Mouse (Mus musculus) forebrain, embryonic 12.5 days (tissue): Measurements from ENCODE around the gene Emc6. TPM values are rescaled to one million over a fixed set of nuclear protein-coding genes. Genes with fewer than 3 reads are reported as not detected.

ENCODE experiments used
- ATAC-seq: fragments of 200-750 bp; cut with Nextera tagmentation; 2 replicates; pipeline ENCODE4 v1.8.0; 2017; ENCODE audit warnings: moderate TSS enrichment; ENCODE audit not compliant: low FRiP score
- H3K27ac ChIP-seq: fragments of 300-500 bp; sonication (generic); 2 replicates; pipeline ENCODE4 v1.5.1; 2016; ENCODE audit warnings: mild to moderate bottlenecking
- H3K27me3 ChIP-seq: fragments of 300-500 bp; sonication (generic); 2 replicates; pipeline ENCODE4 v1.6.1; 2016; ENCODE audit warnings: mild to moderate bottlenecking
- H3K36me3 ChIP-seq: fragments of 300-500 bp; sonication (generic); replicated peaks from 2 replicates; pipeline ENCODE4 v1.6.1; 2016; ENCODE audit warnings: mild to moderate bottlenecking
- H3K4me1 ChIP-seq: fragments of 300-500 bp; sonication (generic); 2 replicates; pipeline ENCODE4 v1.6.1; 2016
- H3K4me2 ChIP-seq: fragments of 300-500 bp; sonication (generic); 2 replicates; pipeline ENCODE4 v1.6.1; 2016; ENCODE audit warnings: mild to moderate bottlenecking, moderate library complexity
- H3K4me3 ChIP-seq: fragments of 300-500 bp; sonication (generic); replicated peaks from 2 replicates; pipeline ENCODE4 v1.5.1; 2016; ENCODE audit warnings: mild to moderate bottlenecking
- H3K9ac ChIP-seq: fragments of 300-500 bp; sonication (generic); 2 replicates; pipeline ENCODE4 v1.6.1; 2016; ENCODE audit warnings: mild to moderate bottlenecking
- H3K9me3 ChIP-seq: fragments of 300-500 bp; sonication (generic); 2 replicates; pipeline ENCODE4 v1.6.1; 2016
- WGBS: fragments of 180-500 bp; shearing (Covaris S2); methylation state at CpG from one replicate; pipeline ENCODE4 v1.1.7; 2016; 5-methylcytosine and 5-hydroxymethylcytosine counted together
- polyA plus RNA-seq: library from polyadenylated mRNA; unstranded; fragments of >200 nt; fragmentation: Nextera tagmentation; extraction: Ambion mirVana; gene quantifications from 2 replicates; pipeline ENCODE4 v1.2.1, GENCODE M21; 2016

The Emc6 gene
- polyA plus RNA-seq, 1 experiment from 2014 or later = 123 TPM

DNA sequence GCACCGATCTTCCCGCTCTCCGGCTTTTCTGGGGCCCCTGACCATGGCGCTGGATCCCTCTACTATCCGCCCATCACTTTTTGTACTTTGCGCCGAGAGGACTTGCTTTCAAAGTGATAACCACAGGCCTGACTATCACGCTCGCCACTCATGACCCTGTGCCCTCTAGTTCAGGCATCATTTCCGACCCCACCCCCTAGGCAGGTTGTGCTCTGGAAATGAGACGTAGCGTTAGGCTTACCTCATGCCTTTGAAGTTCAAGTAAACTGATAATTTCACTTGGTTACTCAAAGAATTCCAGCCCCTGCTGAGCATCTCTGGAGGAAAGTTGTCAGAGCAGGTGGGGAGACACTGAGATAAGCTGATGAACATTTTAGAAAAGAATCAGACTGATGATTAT, 23.0 kb upstream of the Emc6 start:
- Histone ChIP-seq H3K36me3 (no peaks in the 10 kb centered on the region), H3K4me2 (peak overlapping the region; percentile 95), H3K9me3 (no peaks in the 10 kb centered on the region), H3K27ac (no peak overlapping the region), H3K4me3 (peak overlapping the region; percentile 61), H3K27me3 (peaks cover 10% of the 10 kb centered on the region; the same call in 1 of the 2 replicates), H3K9ac (peak overlapping the region; percentile 78), H3K4me1 (peaks cover 16% of the 10 kb centered on the region)
- no peak for ATAC-seq
- WGBS = 5% methylated on average over 12 of the region's 12 CpGs

DNA sequence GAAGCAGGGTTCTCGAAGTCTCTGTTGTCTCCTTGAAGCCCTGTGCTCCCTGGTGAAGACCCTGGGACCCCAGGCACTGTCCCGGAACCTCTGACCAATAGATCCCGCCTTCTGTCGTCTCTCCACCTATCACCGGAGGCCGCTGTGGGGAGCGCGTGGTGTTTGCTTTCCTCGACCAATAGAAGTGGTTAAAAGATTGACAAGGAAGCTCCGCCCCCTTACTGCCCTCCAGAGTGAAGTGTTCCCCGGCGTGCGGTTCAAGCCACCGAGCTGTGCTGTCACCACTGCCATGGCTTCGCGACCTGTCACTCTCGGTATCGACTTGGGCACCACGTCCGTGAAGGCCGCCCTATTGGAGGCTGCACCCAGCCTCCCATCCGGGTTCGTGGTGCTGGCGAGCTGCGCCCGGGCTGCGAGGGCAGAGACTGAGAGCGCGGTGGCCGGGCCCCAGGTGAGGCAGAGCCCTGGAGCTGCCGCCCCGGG, 22.4 kb upstream of the Emc6 start, which contains the start of gene Shpk:
TSS of gene Shpk (plus strand) at position 231 of the 483 bp plus-strand sequence.
- Histone ChIP-seq H3K27me3 (peaks cover 10% of the 10 kb centered on the region; the same call in 1 of the 2 replicates), H3K4me2 (peak within 1 kb of the TSS; percentile 95), H3K9me3 (no peaks in the 10 kb centered on the region), H3K9ac (peak within 1 kb of the TSS; percentile 78), H3K27ac (0 out of 2 replicates have a peak within 1 kb of the TSS, but pooled peaks have one; percentile 19), H3K4me1 (peaks cover 16% of the 10 kb centered on the region), H3K4me3 (peak within 1 kb of the TSS; percentile 61), H3K36me3 (no peaks in the 10 kb centered on the region)
- peak; percentile 98 for ATAC-seq
- under 1% methylated on average over 31 of the region's 32 CpGs for WGBS

DNA sequence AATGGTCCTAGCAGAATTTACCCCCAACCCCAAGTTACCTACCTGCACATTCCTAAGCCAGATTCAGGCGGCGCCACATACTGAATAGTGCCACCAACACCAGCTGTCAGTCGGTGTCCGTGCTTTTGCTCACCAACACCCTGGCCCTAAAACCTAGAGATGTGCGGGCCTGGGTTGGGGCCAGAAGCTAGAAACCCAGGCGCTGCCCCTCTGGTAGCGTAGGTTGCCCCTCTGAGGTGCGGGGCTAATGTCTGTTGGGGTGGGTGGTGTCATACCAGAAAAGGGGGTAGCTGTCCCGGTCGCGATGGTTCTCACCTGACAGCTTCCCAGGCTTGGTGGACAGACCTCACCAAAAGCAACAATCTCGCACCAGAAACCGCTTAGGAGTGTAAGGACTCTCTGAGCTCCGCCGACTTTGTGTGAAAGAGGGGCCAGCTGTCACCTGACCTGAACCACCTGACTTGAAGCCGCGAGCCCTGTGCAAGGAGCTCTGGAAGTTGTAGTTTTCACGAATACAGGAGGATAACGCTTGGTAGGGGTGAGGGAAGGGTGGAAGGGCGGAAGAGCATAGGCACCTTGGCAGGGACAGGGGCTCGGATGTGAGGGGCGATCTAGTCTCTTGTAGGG, 21.9 kb upstream of the Emc6 start, which contains the start of gene Ctns:
TSS of gene Ctns (minus strand) at position 440 of the 627 bp plus-strand sequence.
- Histone ChIP-seq H3K27ac (0 out of 2 replicates have a peak within 1 kb of the TSS, but pooled peaks have one; percentile 19), H3K36me3 (no peaks in the 10 kb centered on the region), H3K9me3 (no peaks in the 10 kb centered on the region), H3K9ac (peak within 1 kb of the TSS; percentile 78), H3K4me1 (peaks cover 16% of the 10 kb centered on the region), H3K27me3 (peaks cover 10% of the 10 kb centered on the region; the same call in 1 of the 2 replicates), H3K4me3 (peak within 1 kb of the TSS; percentile 61), H3K4me2 (peak within 1 kb of the TSS; percentile 95)
- WGBS = 2% methylated on average over 22 of the region's 22 CpGs
- ATAC-seq = peak; percentile 94

DNA sequence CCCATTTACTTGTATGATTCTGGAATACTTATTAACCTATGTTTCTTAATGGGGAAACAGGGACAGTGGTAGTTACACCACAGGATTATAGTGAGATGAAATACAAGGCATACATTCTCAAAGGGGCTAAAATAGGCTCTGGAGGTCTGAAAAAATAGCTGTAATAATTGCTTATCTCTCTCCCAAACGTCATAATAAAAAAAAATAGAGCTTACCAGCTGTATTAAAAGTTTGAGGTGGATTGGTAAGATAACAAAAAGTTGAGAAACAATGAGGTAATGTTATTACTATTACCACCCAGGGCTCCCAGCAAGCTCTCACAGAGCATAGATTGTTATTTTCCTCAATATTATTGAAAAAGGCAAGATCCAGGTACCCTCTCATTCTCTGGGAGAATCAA, 21.4 kb upstream of the Emc6 start:
- peaks cover 16% of the 10 kb centered on the region for H3K4me1 ChIP-seq
- H3K27me3 ChIP-seq = peaks cover 10% of the 10 kb centered on the region; the same call in 1 of the 2 replicates
- 7% methylated on average over 1 of the region's 1 CpGs for WGBS
- ATAC-seq = no peak
- H3K27ac ChIP-seq = no peak overlapping the region
- peak overlapping the region; percentile 61 for H3K4me3 ChIP-seq
- no peaks in the 10 kb centered on the region for H3K36me3 ChIP-seq
- no peaks in the 10 kb centered on the region for H3K9me3 ChIP-seq
- peak overlapping the region; percentile 78; the same call in 1 of the 2 replicates for H3K9ac ChIP-seq
- H3K4me2 ChIP-seq = peak overlapping the region; percentile 95

DNA sequence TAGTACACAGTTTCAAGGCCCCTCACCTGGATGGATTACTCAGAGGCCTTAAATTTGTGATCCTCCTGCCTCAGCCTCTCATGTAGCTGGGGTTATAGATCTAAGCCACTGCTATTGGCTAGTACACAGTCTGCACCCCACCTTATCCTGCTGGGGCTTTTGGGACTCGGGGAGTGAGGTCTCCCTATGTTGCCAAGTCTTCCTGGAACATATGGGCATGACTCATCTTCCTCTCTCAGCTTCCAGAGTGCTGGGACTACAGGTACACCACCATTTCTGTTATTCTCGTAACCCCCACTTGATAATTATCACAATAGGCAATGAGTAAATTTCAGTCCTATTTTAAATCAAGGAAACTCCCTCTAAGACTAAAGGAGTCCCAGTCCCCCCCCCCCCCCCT, 17.6 kb upstream of the Emc6 start:
- H3K9ac ChIP-seq = no peak overlapping the region
- H3K27ac ChIP-seq = no peak overlapping the region
- no peak for ATAC-seq
- H3K4me2 ChIP-seq = no peak overlapping the region
- WGBS = 83% methylated on average over 2 of the region's 2 CpGs
- peaks cover 26% of the 10 kb centered on the region for H3K36me3 ChIP-seq
- no peaks in the 10 kb centered on the region for H3K27me3 ChIP-seq
- H3K4me1 ChIP-seq = peaks cover 11% of the 10 kb centered on the region
- no peaks in the 10 kb centered on the region for H3K9me3 ChIP-seq
- H3K4me3 ChIP-seq = no peak overlapping the region

DNA sequence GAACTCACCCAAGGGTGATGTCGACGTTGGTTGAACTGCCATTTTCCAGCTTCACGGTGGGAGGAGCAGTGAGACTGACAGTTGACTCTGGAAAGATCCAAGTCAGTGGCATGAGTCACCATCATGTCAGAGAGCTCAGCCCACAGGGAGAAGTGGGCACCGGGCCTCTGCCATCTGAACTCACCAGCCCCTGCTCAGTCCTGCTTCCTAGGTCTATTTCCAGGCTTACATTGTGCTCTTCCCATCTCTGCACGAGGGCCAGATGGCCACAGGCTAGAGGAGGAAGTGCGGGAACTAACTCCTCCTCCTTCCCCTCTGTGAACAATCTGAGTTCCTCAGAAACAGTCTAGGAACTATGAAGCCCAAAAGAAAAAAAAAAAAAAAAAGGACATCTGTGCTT, 16.2 kb upstream of the Emc6 start:
- Histone ChIP-seq H3K4me2 (no peak overlapping the region), H3K4me3 (no peak overlapping the region), H3K27ac (no peak overlapping the region), H3K36me3 (peaks cover 37% of the 10 kb centered on the region), H3K9ac (no peak overlapping the region), H3K27me3 (no peaks in the 10 kb centered on the region), H3K4me1 (peaks cover 8% of the 10 kb centered on the region), H3K9me3 (no peaks in the 10 kb centered on the region)
- WGBS = 81% methylated on average over 6 of the region's 6 CpGs
- no peak for ATAC-seq

DNA sequence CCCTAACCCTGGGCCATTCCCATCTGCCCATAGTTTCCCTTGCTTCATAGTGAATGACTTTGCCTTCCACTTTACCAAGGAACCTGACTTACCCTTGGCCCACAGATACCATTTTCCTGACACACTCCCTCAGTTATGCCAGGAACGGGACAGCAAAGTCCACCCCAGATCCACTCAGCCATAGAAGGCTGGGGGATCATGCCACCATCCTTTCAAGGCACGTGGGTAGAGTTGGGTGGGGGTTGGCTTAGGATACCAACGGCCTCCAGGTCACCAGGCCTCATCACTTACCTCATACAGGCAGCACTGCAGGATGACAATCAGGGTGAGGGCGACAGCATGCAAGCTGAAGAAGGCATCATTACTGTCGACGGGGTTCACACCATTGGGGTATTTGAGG, 10.4 kb upstream of the Emc6 start:
- 91% methylated on average over 6 of the region's 6 CpGs for WGBS
- no peak for ATAC-seq
- Histone ChIP-seq H3K9ac (no peak overlapping the region), H3K4me3 (no peak overlapping the region), H3K4me1 (no peaks in the 10 kb centered on the region), H3K4me2 (no peak overlapping the region), H3K27ac (no peak overlapping the region), H3K27me3 (no peaks in the 10 kb centered on the region), H3K36me3 (peaks cover 72% of the 10 kb centered on the region), H3K9me3 (no peaks in the 10 kb centered on the region)

DNA sequence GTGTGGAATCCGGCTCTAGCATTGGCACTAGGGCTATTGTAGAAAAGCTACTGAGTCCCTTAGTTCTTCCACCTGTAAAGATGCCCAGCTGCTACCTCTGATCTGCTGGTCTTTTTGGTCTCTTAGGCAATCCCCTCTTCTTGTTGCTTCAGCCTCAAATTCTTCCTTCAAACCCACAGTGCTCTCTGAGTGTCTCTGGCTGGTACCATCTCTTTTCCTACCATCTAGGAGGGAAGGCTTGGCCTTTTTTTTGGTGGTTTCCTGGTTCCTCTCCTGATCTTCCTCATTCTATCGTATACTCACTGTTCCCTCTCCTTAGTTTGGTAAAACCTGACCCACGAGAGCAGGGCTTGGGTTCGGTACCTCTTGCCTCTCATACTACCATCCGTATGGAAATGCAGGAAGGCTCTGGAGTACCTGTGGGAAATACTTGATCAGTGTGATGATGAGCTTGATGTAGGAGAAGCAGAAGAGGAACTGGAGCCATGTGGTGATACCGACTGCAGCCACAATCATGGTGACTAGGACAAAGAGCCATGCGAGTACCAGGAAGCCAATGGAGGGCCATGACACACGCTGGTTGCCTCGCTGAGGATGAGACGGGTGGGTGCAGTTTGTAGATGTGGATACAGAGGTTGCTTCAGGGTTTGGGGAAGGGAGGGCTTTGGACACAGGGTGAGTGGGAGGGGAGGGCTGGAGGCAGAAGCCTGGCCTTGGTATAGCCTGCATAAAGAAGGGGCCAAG, 9.2 kb upstream of the Emc6 start:
- no peak overlapping the region for H3K9ac ChIP-seq
- no peak overlapping the region for H3K27ac ChIP-seq
- peaks cover 66% of the 10 kb centered on the region for H3K36me3 ChIP-seq
- no peaks in the 10 kb centered on the region for H3K27me3 ChIP-seq
- ATAC-seq = no peak
- 94% methylated on average over 10 of the region's 10 CpGs for WGBS
- H3K4me3 ChIP-seq = no peak overlapping the region
- H3K4me1 ChIP-seq = no peaks in the 10 kb centered on the region
- no peak overlapping the region for H3K4me2 ChIP-seq
- H3K9me3 ChIP-seq = no peaks in the 10 kb centered on the region

DNA sequence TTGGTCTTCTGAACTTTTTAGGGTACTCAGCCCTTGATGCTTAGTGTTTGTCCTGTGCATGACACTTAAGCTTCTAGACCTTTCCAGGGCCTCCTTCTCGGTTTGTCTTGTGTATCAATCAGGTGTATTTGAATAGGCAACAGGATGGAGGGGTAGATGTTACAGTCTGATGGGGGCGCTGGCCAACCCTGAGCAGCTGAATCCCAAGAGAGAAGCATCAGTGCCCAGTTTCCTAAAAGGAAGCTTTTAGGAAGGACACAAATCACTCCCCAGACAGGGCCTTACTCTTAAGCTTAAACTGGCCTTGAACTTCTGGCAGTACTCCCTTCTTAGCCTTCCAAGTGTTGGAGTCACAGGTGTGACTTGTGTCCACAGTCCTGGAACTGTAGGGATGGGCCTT, 1.1 kb upstream of the Emc6 start:
- no peak for ATAC-seq

DNA sequence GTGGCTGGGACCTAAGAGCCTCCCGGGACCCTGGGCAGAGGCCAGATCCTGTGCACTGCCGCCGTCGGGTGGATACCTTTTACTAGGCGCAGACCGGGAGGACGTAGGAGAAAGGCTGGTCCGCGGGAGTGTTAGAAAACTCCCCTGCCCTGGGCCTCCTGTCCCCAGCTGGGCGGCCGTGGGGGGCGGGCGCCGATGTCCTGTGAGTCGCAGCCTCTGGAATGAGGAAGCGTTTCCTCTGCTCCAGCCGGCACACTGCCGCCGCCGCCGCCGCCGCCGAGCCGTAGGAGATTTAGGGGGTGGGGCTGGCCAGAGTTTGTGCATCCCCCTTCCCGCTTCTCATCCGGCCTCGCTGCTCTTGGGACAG, 655 bp upstream of the Emc6 start:
- Histone ChIP-seq H3K9me3 (no peaks in the 10 kb centered on the region), H3K9ac (peak overlapping the region; percentile 75), H3K4me3 (peak overlapping the region; percentile 97), H3K27me3 (no peaks in the 10 kb centered on the region), H3K27ac (peak overlapping the region; percentile 84), H3K4me2 (peak overlapping the region; percentile 73), H3K36me3 (peaks cover 22% of the 10 kb centered on the region), H3K4me1 (peaks cover 30% of the 10 kb centered on the region)
- WGBS = under 1% methylated on average over 28 of the region's 28 CpGs
- peak; percentile 60 for ATAC-seq

More for the DNA sequence above, 1.1 kb upstream of the Emc6 start:
- Histone ChIP-seq H3K4me3 (peak overlapping the region; percentile 97), H3K27ac (peak overlapping the region; percentile 84), H3K9me3 (no peaks in the 10 kb centered on the region), H3K4me2 (peak overlapping the region; percentile 73), H3K27me3 (no peaks in the 10 kb centered on the region), H3K4me1 (peaks cover 30% of the 10 kb centered on the region), H3K36me3 (peaks cover 22% of the 10 kb centered on the region), H3K9ac (peak overlapping the region; percentile 75)
- 3% methylated on average over 2 of the region's 2 CpGs for WGBS

DNA sequence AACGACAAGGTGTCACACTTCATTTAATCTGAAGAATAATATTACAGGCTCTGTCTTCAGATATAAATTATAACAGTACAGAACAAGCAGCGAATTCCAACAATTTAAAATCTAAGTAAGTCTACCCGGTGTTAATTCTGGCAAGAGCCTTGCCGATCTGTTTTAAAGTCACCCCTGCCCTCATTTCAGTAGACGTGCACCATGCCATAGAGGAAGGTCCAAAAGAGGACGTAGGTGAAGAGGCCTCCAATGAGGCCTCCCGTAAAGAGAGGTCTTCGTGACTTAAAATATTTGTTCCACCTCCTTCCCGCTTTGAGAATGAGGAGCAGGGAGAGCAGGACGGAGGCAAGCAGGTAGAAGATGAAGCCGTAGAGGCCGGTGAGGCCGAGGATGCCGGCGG, 651 bp downstream of the Emc6 start:
- no peaks in the 10 kb centered on the region for H3K27me3 ChIP-seq
- H3K4me2 ChIP-seq = peak overlapping the region; percentile 73
- peak overlapping the region; percentile 92 for H3K9ac ChIP-seq
- peaks cover 16% of the 10 kb centered on the region for H3K36me3 ChIP-seq
- peaks cover 30% of the 10 kb centered on the region for H3K4me1 ChIP-seq
- H3K27ac ChIP-seq = peak overlapping the region; percentile 76
- no peaks in the 10 kb centered on the region for H3K9me3 ChIP-seq
- 2% methylated on average over 15 of the region's 15 CpGs for WGBS
- no peak for ATAC-seq
- H3K4me3 ChIP-seq = peak overlapping the region; percentile 97

DNA sequence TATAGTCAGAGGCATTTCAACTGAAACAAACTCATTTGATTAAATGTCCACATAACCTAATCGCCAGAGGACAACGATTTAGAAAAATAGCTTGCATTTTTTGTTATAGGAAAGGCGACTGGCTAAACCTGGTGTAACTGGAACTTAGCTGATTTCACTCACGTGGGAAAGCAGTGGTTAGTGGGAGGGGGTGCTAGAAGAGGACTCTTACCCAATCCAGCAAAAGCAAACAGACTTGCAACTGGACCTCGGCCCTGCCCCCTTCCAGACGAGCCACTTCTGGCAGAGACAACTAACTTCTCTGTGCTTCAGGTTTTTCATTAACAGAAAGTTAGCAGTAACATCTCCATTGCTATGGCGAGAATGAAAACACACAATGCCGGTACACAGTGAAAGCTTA, 1.2 kb downstream of the Emc6 start:
- H3K4me2 ChIP-seq = peak overlapping the region; percentile 73
- no peak overlapping the region for H3K27ac ChIP-seq
- no peak for ATAC-seq
- no peaks in the 10 kb centered on the region for H3K27me3 ChIP-seq
- 55% methylated on average over 8 of the region's 8 CpGs for WGBS
- no peaks in the 10 kb centered on the region for H3K9me3 ChIP-seq
- H3K36me3 ChIP-seq = peaks cover 18% of the 10 kb centered on the region
- H3K4me1 ChIP-seq = peaks cover 30% of the 10 kb centered on the region
- H3K9ac ChIP-seq = peak overlapping the region; percentile 92
- peak overlapping the region; percentile 97 for H3K4me3 ChIP-seq
